Mouse (Mus musculus): ENCODE data around the gene Csf2rb2. TPM values are rescaled to one million over a fixed set of nuclear protein-coding genes. Genes with fewer than 3 reads are reported as not detected.
"Not testable (repeated sequence)": the region's sequence is repeated elsewhere in the genome, so short reads cannot be mapped to it uniquely, and the experiment has no call there.

Gene Csf2rb2
- polyA plus RNA-seq (2014; fragmentation: Nextera tagmentation; extraction: Ambion mirVana): 0.71 and 1.3 TPM in 2 replicates

GRCm38 (mm10) chr15:78305341-78305933 is at the start of gene Csf2rb2:
Gene Csf2rb2, minus strand, starts transcription at chr15:78305721.
- DNase-seq (ENCODE audit: low spot score) (peak; percentile 6), ATAC-seq (ENCODE audit: low read depth) (no peak)
- H3K9me3 ChIP-seq (ENCODE audit: control insufficient read depth, low read length): no peaks in the 10 kb centered on the region
- H3K9ac ChIP-seq (ENCODE audit: low read depth, low read length): no peak within 1 kb of the TSS
- H3K27me3 ChIP-seq (replicated peaks; ENCODE audit: control insufficient read depth, insufficient read depth, low read length): no peaks in the 10 kb centered on the region
- no peaks in the 10 kb centered on the region for H3K4me1 ChIP-seq (ENCODE audit: control insufficient read depth, insufficient read depth, low read length)
- H3K36me3 ChIP-seq (ENCODE audit: control insufficient read depth, insufficient read depth, low read length): no peaks in the 10 kb centered on the region
- no peak within 1 kb of the TSS for H3K27ac ChIP-seq (replicated peaks; ENCODE audit: low read depth, low read length)
- H3K4me2 ChIP-seq (ENCODE audit: low read depth, low read length): no peak within 1 kb of the TSS
- no peak within 1 kb of the TSS for H3K4me3 ChIP-seq (ENCODE audit: low read depth, low read length)
- WGBS: 81% methylated on average over 10 of the region's 10 CpGs

DNA sequence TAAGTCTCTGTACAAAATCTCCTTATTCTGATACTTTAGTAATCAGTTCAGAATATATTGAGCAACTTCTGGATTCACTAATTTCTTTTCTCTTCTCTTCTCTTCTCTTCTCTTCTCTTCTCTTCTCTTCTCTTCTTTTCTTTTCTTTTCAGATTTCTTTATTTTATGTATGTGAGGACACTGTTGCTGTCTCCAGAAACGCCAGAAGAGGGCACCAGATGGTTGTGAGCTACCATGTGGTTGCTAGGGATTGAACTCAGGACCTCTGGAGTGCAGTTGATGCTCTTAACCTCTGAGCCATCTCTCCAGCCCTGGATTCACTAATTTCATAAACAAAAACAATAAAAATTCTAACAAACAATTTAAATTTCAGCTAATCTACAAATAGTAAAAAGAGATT is 49.4 kb upstream of the Csf2rb2 start:
- Histone ChIP-seq H3K36me3 (ENCODE audit: control insufficient read depth, insufficient read depth, low read length) (no peaks in the 10 kb centered on the region), H3K4me3 (ENCODE audit: low read depth, low read length) (no peak overlapping the region), H3K9ac (ENCODE audit: low read depth, low read length) (no peak overlapping the region), H3K9me3 (ENCODE audit: control insufficient read depth, low read length) (0 out of 2 replicates have a peak, but pooled peaks cover 5% of the 10 kb centered on the region), H3K4me1 (ENCODE audit: control insufficient read depth, insufficient read depth, low read length) (no peaks in the 10 kb centered on the region), H3K27me3 (replicated peaks; ENCODE audit: control insufficient read depth, insufficient read depth, low read length) (no peaks in the 10 kb centered on the region), H3K27ac (replicated peaks; ENCODE audit: low read depth, low read length) (no peak overlapping the region), H3K4me2 (ENCODE audit: low read depth, low read length) (no peak overlapping the region)
- ATAC-seq (ENCODE audit: low read depth): no peak
- WGBS: 3% methylated on average over 1 of the region's 1 CpGs
- peak; percentile 27 for DNase-seq (ENCODE audit: low spot score)

DNA sequence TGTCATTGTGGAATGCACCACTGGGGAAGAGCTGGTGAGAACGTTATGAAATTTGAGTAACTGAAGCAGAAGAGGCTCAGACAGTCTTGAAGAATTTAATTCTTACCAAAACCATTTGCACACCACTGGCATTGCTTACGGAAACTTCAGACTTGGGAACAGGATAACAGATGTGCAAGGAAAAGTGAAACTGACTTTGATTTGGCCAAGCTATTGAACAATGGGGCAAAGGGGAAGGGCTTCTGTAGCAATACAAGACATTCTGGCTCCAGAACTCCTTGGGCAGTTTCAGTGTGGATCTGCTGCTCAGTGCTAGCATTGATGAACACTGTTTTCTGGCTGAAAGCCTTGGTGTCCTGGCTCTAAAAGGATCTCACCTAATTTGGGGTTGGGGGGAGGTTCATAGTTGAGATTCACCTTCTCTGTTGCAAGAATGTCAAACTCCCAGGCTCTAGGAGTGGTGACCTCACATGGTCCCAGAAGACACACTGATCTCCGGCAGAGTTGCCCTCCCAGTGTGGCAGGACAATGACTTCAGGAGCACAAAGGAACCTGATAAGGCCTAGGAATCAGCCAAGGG is 46.2 kb upstream of the Csf2rb2 start:
- H3K9me3 ChIP-seq (ENCODE audit: control insufficient read depth, low read length): no peaks in the 10 kb centered on the region
- no peak overlapping the region for H3K27ac ChIP-seq (replicated peaks; ENCODE audit: low read depth, low read length)
- H3K9ac ChIP-seq (ENCODE audit: low read depth, low read length): no peak overlapping the region
- 28% methylated on average over 3 of the region's 3 CpGs for WGBS
- H3K36me3 ChIP-seq (ENCODE audit: control insufficient read depth, insufficient read depth, low read length): no peaks in the 10 kb centered on the region
- no peak overlapping the region for H3K4me2 ChIP-seq (ENCODE audit: low read depth, low read length)
- no peak for DNase-seq (ENCODE audit: low spot score)
- no peak overlapping the region for H3K4me3 ChIP-seq (ENCODE audit: low read depth, low read length)
- no peaks in the 10 kb centered on the region for H3K27me3 ChIP-seq (replicated peaks; ENCODE audit: control insufficient read depth, insufficient read depth, low read length)
- ATAC-seq (ENCODE audit: low read depth): no peak
- no peaks in the 10 kb centered on the region for H3K4me1 ChIP-seq (ENCODE audit: control insufficient read depth, insufficient read depth, low read length)

DNA sequence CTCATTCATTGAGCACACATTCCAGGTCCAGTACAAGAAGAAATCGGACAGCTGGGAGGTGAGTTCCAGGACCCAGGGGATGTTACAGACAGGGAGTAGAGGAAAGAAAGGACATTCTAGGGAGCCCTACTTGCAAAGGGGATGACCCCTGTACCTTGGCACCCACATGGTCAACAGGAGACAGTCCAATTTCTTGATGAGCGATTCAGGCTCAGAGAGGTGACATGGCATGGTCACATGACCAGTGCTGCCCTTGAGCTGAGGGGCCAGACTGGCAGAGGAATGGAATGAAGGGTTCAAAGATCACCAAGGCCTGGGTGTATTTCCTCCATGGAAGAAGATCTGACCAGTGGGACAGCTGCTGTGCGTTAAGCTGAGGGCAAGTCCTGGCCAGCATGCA is 39.0 kb upstream of the Csf2rb2 start:
- Histone ChIP-seq H3K27ac (replicated peaks; ENCODE audit: low read depth, low read length) (no peak overlapping the region), H3K27me3 (replicated peaks; ENCODE audit: control insufficient read depth, insufficient read depth, low read length) (no peaks in the 10 kb centered on the region), H3K4me2 (ENCODE audit: low read depth, low read length) (no peak overlapping the region), H3K4me3 (ENCODE audit: low read depth, low read length) (no peak overlapping the region), H3K9ac (ENCODE audit: low read depth, low read length) (no peak overlapping the region), H3K4me1 (ENCODE audit: control insufficient read depth, insufficient read depth, low read length) (no peaks in the 10 kb centered on the region), H3K9me3 (ENCODE audit: control insufficient read depth, low read length) (no peaks in the 10 kb centered on the region), H3K36me3 (ENCODE audit: control insufficient read depth, insufficient read depth, low read length) (no peaks in the 10 kb centered on the region)
- DNase-seq (ENCODE audit: low spot score): no peak
- ATAC-seq (ENCODE audit: low read depth): no peak
- 82% methylated on average over 3 of the region's 3 CpGs for WGBS

- WGBS: 20% methylated on average over 1 of the region's 1 CpGs
Measured at GRCm38 (mm10) chr15:78343683-78344082, 38.2 kb upstream of the Csf2rb2 start.

DNA sequence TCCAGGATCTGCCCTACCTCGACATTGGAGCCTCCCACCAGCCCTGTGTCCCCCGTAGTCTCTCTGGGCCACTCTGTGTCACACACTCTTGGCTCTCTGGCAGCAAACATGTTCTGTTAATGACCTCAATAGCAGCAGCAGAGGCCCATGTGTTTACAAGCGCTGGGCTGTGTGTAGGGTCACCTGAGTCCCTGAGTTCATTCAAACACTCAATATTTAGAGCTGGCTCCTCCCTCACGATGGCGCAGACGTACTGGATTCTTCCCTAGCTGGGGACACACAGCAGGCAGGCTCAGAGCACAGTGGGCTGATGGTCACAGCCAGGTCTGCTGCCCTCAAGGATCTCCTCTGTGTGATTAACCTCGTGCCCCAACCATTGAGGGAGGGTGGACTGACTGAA is 35.4 kb upstream of the Csf2rb2 start:
- H3K4me1 ChIP-seq (ENCODE audit: control insufficient read depth, insufficient read depth, low read length); H3K4me2 ChIP-seq (ENCODE audit: low read depth, low read length); H3K9me3 ChIP-seq (ENCODE audit: control insufficient read depth, low read length); DNase-seq (ENCODE audit: low spot score); H3K9ac ChIP-seq (ENCODE audit: low read depth, low read length); H3K27ac ChIP-seq (replicated peaks; ENCODE audit: low read depth, low read length); ATAC-seq (ENCODE audit: low read depth); H3K27me3 ChIP-seq (replicated peaks; ENCODE audit: control insufficient read depth, insufficient read depth, low read length); H3K36me3 ChIP-seq (ENCODE audit: control insufficient read depth, insufficient read depth, low read length); H3K4me3 ChIP-seq (ENCODE audit: low read depth, low read length): not testable (repeated sequence)
- WGBS: 54% methylated on average over 5 of the region's 7 CpGs

More at GRCm38 (mm10) chr15:78343683-78344082, 38.2 kb upstream of the Csf2rb2 start:
- no peak for ATAC-seq (ENCODE audit: low read depth)
- Histone ChIP-seq H3K4me2 (ENCODE audit: low read depth, low read length) (no peak overlapping the region), H3K4me1 (ENCODE audit: control insufficient read depth, insufficient read depth, low read length) (no peaks in the 10 kb centered on the region), H3K4me3 (ENCODE audit: low read depth, low read length) (no peak overlapping the region), H3K27me3 (replicated peaks; ENCODE audit: control insufficient read depth, insufficient read depth, low read length) (no peaks in the 10 kb centered on the region), H3K9me3 (ENCODE audit: control insufficient read depth, low read length) (no peaks in the 10 kb centered on the region), H3K9ac (ENCODE audit: low read depth, low read length) (no peak overlapping the region), H3K36me3 (ENCODE audit: control insufficient read depth, insufficient read depth, low read length) (no peaks in the 10 kb centered on the region), H3K27ac (replicated peaks; ENCODE audit: low read depth, low read length) (no peak overlapping the region)
- no peak for DNase-seq (ENCODE audit: low spot score)

DNA sequence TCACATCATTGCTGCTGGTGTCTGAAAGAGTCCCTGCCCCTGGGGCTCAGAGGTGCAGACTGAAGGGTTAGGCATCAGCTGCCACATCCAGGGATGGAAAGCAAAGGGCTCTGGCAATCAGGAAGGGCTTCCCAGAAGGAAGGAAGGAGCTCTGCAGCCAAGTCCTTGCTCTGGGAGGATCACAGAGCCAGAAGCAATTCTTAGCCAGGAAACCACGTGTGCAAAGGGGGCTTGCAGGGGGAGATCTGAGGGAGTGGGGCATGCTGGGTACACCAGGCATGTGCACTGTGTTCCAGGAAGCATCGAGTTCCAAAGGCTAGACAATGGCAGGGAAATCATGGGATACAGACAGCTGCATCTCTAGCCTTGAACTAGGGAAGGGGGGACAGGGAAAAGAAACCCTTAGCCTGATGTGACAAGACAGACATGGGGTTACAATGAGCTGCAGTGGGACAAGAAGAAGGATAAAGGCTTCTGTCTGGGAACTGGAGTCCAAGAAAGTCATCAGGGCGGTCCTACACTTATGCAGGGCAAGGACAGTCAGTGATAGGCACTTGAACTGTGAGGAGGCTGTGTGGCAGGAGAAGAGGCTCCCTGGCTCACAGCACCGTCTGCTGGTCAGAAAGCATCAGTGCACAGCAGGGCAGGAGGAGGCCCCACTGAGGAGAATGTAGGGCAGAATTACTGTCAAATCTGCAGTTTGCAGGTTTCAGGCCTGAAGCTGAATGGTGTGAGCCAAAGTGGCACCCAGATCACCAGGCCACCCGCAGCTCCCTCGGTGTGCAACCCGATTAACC is 34.3 kb upstream of the Csf2rb2 start:
- 33% methylated on average over 7 of the region's 7 CpGs for WGBS
- H3K9ac ChIP-seq (ENCODE audit: low read depth, low read length); H3K4me3 ChIP-seq (ENCODE audit: low read depth, low read length); H3K27ac ChIP-seq (replicated peaks; ENCODE audit: low read depth, low read length); H3K36me3 ChIP-seq (ENCODE audit: control insufficient read depth, insufficient read depth, low read length); H3K9me3 ChIP-seq (ENCODE audit: control insufficient read depth, low read length); H3K27me3 ChIP-seq (replicated peaks; ENCODE audit: control insufficient read depth, insufficient read depth, low read length); H3K4me1 ChIP-seq (ENCODE audit: control insufficient read depth, insufficient read depth, low read length); H3K4me2 ChIP-seq (ENCODE audit: low read depth, low read length): not testable (repeated sequence)
- DNase-seq (ENCODE audit: low spot score) (peak; percentile 36), ATAC-seq (ENCODE audit: low read depth) (peak; percentile 53; the same call in 1 of the 2 replicates)

DNA sequence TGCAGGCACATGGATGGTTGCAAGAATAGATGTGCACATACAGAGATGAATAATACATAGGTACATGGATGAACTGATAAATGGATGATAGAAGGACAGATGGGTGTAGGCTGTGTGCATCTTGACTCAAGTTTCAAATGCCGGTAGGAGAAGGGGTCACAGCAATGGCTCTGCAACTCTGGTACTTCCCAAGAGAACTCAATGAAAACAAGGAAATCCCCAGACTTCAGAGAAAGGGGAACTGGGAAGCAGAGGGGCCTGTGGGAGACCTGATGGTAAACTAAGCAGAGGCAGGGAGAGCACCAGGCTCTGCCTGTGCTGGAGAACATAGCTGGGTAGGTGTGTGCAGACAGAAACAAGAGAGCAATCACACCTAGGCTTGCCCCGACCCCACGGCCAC is 28.9 kb upstream of the Csf2rb2 start:
- Histone ChIP-seq H3K9ac (ENCODE audit: low read depth, low read length) (no peak overlapping the region), H3K9me3 (ENCODE audit: control insufficient read depth, low read length) (no peaks in the 10 kb centered on the region), H3K27me3 (replicated peaks; ENCODE audit: control insufficient read depth, insufficient read depth, low read length) (no peaks in the 10 kb centered on the region), H3K4me2 (ENCODE audit: low read depth, low read length) (no peak overlapping the region), H3K27ac (replicated peaks; ENCODE audit: low read depth, low read length) (no peak overlapping the region), H3K4me1 (ENCODE audit: control insufficient read depth, insufficient read depth, low read length) (no peaks in the 10 kb centered on the region), H3K36me3 (ENCODE audit: control insufficient read depth, insufficient read depth, low read length) (no peaks in the 10 kb centered on the region), H3K4me3 (ENCODE audit: low read depth, low read length) (no peak overlapping the region)
- 75% methylated on average over 3 of the region's 3 CpGs for WGBS
- DNase-seq (ENCODE audit: low spot score) (no peak), ATAC-seq (ENCODE audit: low read depth) (no peak)

Data from embryonic facial prominence, embryonic 14.5 days (tissue).